Mouse (Mus musculus): ENCODE measurements around the gene Vav3. TPM values are rescaled to one million over a fixed set of nuclear protein-coding genes. Genes with fewer than 3 reads are reported as not detected.

The Vav3 gene
- polyA plus RNA-seq, 1 experiment from 2014 or later, result 4.4 TPM

- no peak for DNase-seq
Measured at GRCm38 (mm10) chr3:109327128-109327527, 13.3 kb upstream of the Vav3 start.

GRCm38 (mm10) chr3:109332755-109333154 lies 7.7 kb upstream of the Vav3 start:
- H3K4me1 ChIP-seq (ENCODE audit: insufficient read depth), result no peaks in the 10 kb centered on the region
- no peaks in the 10 kb centered on the region for H3K9me3 ChIP-seq (ENCODE audit: low read length)
- H3K27me3 ChIP-seq (ENCODE audit: insufficient read depth, low read length), result no peaks in the 10 kb centered on the region
- 72% methylated on average over 5 of the region's 5 CpGs for WGBS (ENCODE audit: insufficient replicate concordance)
- H3K27ac ChIP-seq (ENCODE audit: low read depth), result no peak overlapping the region
- no peak for DNase-seq
- H3K36me3 ChIP-seq (replicated peaks; ENCODE audit: insufficient read depth, low read length), result no peaks in the 10 kb centered on the region
- no peak overlapping the region for H3K9ac ChIP-seq (replicated peaks)
- no peak overlapping the region for H3K4me2 ChIP-seq (ENCODE audit: low read depth, low read length)
- TF ChIP-seq CTCF (IDR thresholded peaks at IDR 0.05; ENCODE audit: low read depth) (no peak), EP300 (IDR thresholded peaks at IDR 0.05; ENCODE audit: low read depth) (no peak)
- ATAC-seq, result no peak
- no peak overlapping the region for H3K4me3 ChIP-seq (ENCODE audit: low read depth, low read length)

More at GRCm38 (mm10) chr3:109327128-109327527, 13.3 kb upstream of the Vav3 start:
- Histone ChIP-seq H3K27me3 (ENCODE audit: insufficient read depth, low read length) (no peaks in the 10 kb centered on the region), H3K4me1 (ENCODE audit: insufficient read depth) (peaks cover 3% of the 10 kb centered on the region), H3K27ac (ENCODE audit: low read depth) (no peak overlapping the region), H3K4me3 (ENCODE audit: low read depth, low read length) (no peak overlapping the region), H3K4me2 (ENCODE audit: low read depth, low read length) (no peak overlapping the region), H3K9ac (replicated peaks) (no peak overlapping the region), H3K36me3 (replicated peaks; ENCODE audit: insufficient read depth, low read length) (no peaks in the 10 kb centered on the region), H3K9me3 (ENCODE audit: low read length) (no peaks in the 10 kb centered on the region)
- WGBS (ENCODE audit: insufficient replicate concordance), result 61% methylated on average over 3 of the region's 3 CpGs
- no peak for ATAC-seq
- TF ChIP-seq EP300 (IDR thresholded peaks at IDR 0.05; ENCODE audit: low read depth) (no peak), CTCF (IDR thresholded peaks at IDR 0.05; ENCODE audit: low read depth) (no peak)

- 72% methylated on average over 1 of the region's 1 CpGs for WGBS (ENCODE audit: insufficient replicate concordance)
- ATAC-seq, result no peak
- H3K27me3 ChIP-seq (ENCODE audit: insufficient read depth, low read length), result peaks cover 4% of the 10 kb centered on the region; the same call in 1 of the 2 replicates
- no peak overlapping the region for H3K27ac ChIP-seq (ENCODE audit: low read depth)
- H3K4me1 ChIP-seq (ENCODE audit: insufficient read depth), result no peaks in the 10 kb centered on the region
- DNase-seq, result no peak
- H3K4me3 ChIP-seq (ENCODE audit: low read depth, low read length), result no peak overlapping the region
- TF ChIP-seq EP300 (IDR thresholded peaks at IDR 0.05; ENCODE audit: low read depth) (no peak), CTCF (IDR thresholded peaks at IDR 0.05; ENCODE audit: low read depth) (no peak)
- no peaks in the 10 kb centered on the region for H3K36me3 ChIP-seq (replicated peaks; ENCODE audit: insufficient read depth, low read length)
- H3K4me2 ChIP-seq (ENCODE audit: low read depth, low read length), result no peak overlapping the region
- no peak overlapping the region for H3K9ac ChIP-seq (replicated peaks)
- no peaks in the 10 kb centered on the region for H3K9me3 ChIP-seq (ENCODE audit: low read length)
Measured at GRCm38 (mm10) chr3:109335470-109335869, 5.0 kb upstream of the Vav3 start.

- Histone ChIP-seq H3K9ac (replicated peaks) (no peak overlapping the region), H3K27me3 (ENCODE audit: insufficient read depth, low read length) (peaks cover 18% of the 10 kb centered on the region), H3K9me3 (ENCODE audit: low read length) (no peaks in the 10 kb centered on the region), H3K27ac (ENCODE audit: low read depth) (no peak overlapping the region), H3K4me1 (ENCODE audit: insufficient read depth) (peaks cover 5% of the 10 kb centered on the region; the same call in 1 of the 2 replicates), H3K36me3 (replicated peaks; ENCODE audit: insufficient read depth, low read length) (no peaks in the 10 kb centered on the region), H3K4me2 (ENCODE audit: low read depth, low read length) (no peak overlapping the region), H3K4me3 (ENCODE audit: low read depth, low read length) (no peak overlapping the region)
- 44% methylated on average over 9 of the region's 9 CpGs for WGBS (ENCODE audit: insufficient replicate concordance)
- TF ChIP-seq EP300 (IDR thresholded peaks at IDR 0.05; ENCODE audit: low read depth), result no peak
- no peak for TF ChIP-seq CTCF (IDR thresholded peaks at IDR 0.05; ENCODE audit: low read depth)
- no peak for DNase-seq
- no peak for ATAC-seq
Measured at GRCm38 (mm10) chr3:109339290-109339689, 1.2 kb upstream of the Vav3 start.

GRCm38 (mm10) chr3:109339941-109340273 lies 546 bp upstream of the Vav3 start:
- peak overlapping the region; percentile 61 for H3K9ac ChIP-seq (replicated peaks)
- WGBS (ENCODE audit: insufficient replicate concordance), result 0% methylated on average over 9 of the region's 9 CpGs
- DNase-seq, result peak; percentile 51

DNA sequence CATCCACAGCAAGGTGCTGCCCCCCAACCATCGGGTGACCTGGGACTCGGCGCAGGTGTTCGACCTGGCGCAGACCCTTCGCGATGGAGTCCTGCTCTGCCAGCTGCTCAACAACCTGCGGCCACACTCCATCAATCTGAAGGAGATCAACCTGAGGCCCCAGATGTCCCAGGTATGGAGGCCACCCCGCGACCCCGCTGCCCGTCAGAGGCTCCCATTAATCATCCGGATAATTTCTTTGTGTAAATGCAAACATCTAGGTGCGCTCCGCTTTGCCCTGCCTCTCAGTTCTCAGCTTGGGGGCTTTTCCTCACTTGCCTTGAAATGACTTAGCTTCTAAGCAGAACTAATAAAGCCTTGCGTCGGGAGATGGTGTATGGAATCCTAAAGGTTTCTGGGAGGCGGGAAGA lies 623 bp downstream of the Vav3 start:
- peak overlapping the region; percentile 86 for H3K4me2 ChIP-seq (ENCODE audit: low read depth, low read length)

More at GRCm38 (mm10) chr3:109339941-109340273, 546 bp upstream of the Vav3 start:
- peak overlapping the region; percentile 66 for H3K4me3 ChIP-seq (ENCODE audit: low read depth, low read length)
- peaks cover 18% of the 10 kb centered on the region for H3K27me3 ChIP-seq (ENCODE audit: insufficient read depth, low read length)
- TF ChIP-seq CTCF (IDR thresholded peaks at IDR 0.05; ENCODE audit: low read depth) (no peak), EP300 (IDR thresholded peaks at IDR 0.05; ENCODE audit: low read depth) (no peak)
- no peaks in the 10 kb centered on the region for H3K36me3 ChIP-seq (replicated peaks; ENCODE audit: insufficient read depth, low read length)
- no peaks in the 10 kb centered on the region for H3K9me3 ChIP-seq (ENCODE audit: low read length)
- peak overlapping the region; percentile 86 for H3K4me2 ChIP-seq (ENCODE audit: low read depth, low read length)
- peak; percentile 15 for ATAC-seq
- peak overlapping the region; percentile 81 for H3K27ac ChIP-seq (ENCODE audit: low read depth)
- peaks cover 5% of the 10 kb centered on the region; the same call in 1 of the 2 replicates for H3K4me1 ChIP-seq (ENCODE audit: insufficient read depth)

More for the DNA sequence above, 623 bp downstream of the Vav3 start:
- peak overlapping the region; percentile 61 for H3K9ac ChIP-seq (replicated peaks)
- H3K9me3 ChIP-seq (ENCODE audit: low read length), result no peaks in the 10 kb centered on the region
- DNase-seq (no peak), ATAC-seq (no peak)
- peak overlapping the region; percentile 81 for H3K27ac ChIP-seq (ENCODE audit: low read depth)
- H3K27me3 ChIP-seq (ENCODE audit: insufficient read depth, low read length), result peaks cover 18% of the 10 kb centered on the region
- no peaks in the 10 kb centered on the region for H3K36me3 ChIP-seq (replicated peaks; ENCODE audit: insufficient read depth, low read length)
- peak overlapping the region; percentile 66 for H3K4me3 ChIP-seq (ENCODE audit: low read depth, low read length)
- peaks cover 5% of the 10 kb centered on the region; the same call in 1 of the 2 replicates for H3K4me1 ChIP-seq (ENCODE audit: insufficient read depth)
- TF ChIP-seq CTCF (IDR thresholded peaks at IDR 0.05; ENCODE audit: low read depth), result no peak
- TF ChIP-seq EP300 (IDR thresholded peaks at IDR 0.05; ENCODE audit: low read depth), result no peak
- under 1% methylated on average over 18 of the region's 18 CpGs for WGBS (ENCODE audit: insufficient replicate concordance)
